Comparison of ENCODE assay signal across 27 mouse cellular contexts in the genomic region with DNA sequence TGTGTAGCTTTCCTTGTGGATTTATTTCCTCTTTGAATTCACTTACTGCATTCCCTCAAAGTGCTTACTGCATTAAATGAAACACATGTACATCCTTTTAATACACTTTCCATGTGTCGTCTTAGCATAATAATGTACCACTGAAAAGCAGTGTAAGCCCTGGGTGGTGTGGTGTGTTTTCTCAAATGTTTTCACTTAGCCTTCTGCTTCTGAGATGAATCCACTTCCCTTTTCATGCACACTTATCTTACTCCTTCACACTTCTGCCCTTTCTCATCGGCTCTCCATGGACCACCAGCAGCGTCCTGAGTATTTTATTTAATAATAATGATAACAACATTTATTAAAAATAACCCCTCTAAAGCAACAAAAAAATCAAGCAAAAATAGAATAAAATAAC.
"Had no signal": no experiment of that assay in that cellular context is flagged by ENCODE, and none has a peak within 500 bp of the region (broad histone marks: within the 10 kb centered on the region; RNA-seq: fewer than 3 reads in every experiment).

No protein-coding gene starts in this region.

- H3K27ac ChIP-seq: heart, adult 2 months; heart, embryonic 13.5 days; heart, embryonic 15.5 days; hindbrain, embryonic 13.5 days; hindbrain, embryonic 15.5 days; hindbrain, postnatal 0 days; kidney, embryonic 15.5 days; kidney, postnatal 0 days; layer of hippocampus, adult 2 months; left cerebral cortex, adult 2 months; limb, embryonic 10.5 days; limb, embryonic 12.5 days; liver, embryonic 13.5 days had no signal

- H3K9me3 ChIP-seq: heart, embryonic 13.5 days; heart, embryonic 15.5 days; hindbrain, embryonic 13.5 days; hindbrain, embryonic 15.5 days; kidney, embryonic 15.5 days; limb, embryonic 10.5 days; limb, embryonic 12.5 days; liver, embryonic 13.5 days had no signal

- ATAC-seq: hindbrain, postnatal 0 days; intestine, embryonic 16.5 days had no signal

- H3K36me3 ChIP-seq: heart, embryonic 13.5 days; heart, embryonic 15.5 days; hindbrain, embryonic 13.5 days; hindbrain, embryonic 15.5 days; kidney, embryonic 15.5 days; limb, embryonic 10.5 days; limb, embryonic 12.5 days; liver, embryonic 13.5 days had no signal

- H3K4me3 ChIP-seq: heart, adult 2 months; heart, embryonic 13.5 days; heart, embryonic 15.5 days; hindbrain, embryonic 13.5 days; hindbrain, embryonic 15.5 days; kidney, embryonic 15.5 days; layer of hippocampus, adult 2 months; left cerebral cortex, adult 2 months; limb, embryonic 10.5 days; limb, embryonic 12.5 days; liver, embryonic 13.5 days had no signal

- H3K4me1 ChIP-seq: heart, embryonic 13.5 days; heart, embryonic 15.5 days; hindbrain, embryonic 13.5 days; hindbrain, embryonic 15.5 days; kidney, embryonic 15.5 days; limb, embryonic 10.5 days; limb, embryonic 12.5 days; liver, embryonic 13.5 days had no signal

- H3K4me2 ChIP-seq: heart, embryonic 11.5 days; heart, embryonic 13.5 days; heart, embryonic 15.5 days; hindbrain, embryonic 13.5 days; hindbrain, embryonic 15.5 days; kidney, embryonic 15.5 days; limb, embryonic 12.5 days; liver, embryonic 11.5 days; liver, embryonic 13.5 days had no signal

- H3K9ac ChIP-seq: heart, embryonic 13.5 days; heart, embryonic 15.5 days; hindbrain, embryonic 13.5 days; hindbrain, embryonic 15.5 days; kidney, embryonic 15.5 days; limb, embryonic 12.5 days; liver, embryonic 13.5 days had no signal

- H3K27me3 ChIP-seq: heart, embryonic 13.5 days; heart, embryonic 15.5 days; hindbrain, embryonic 13.5 days; hindbrain, embryonic 15.5 days; kidney, embryonic 15.5 days; limb, embryonic 12.5 days; liver, embryonic 13.5 days had no signal

- DNase-seq: gastrocnemius, postnatal 14 days; gastrocnemius, postnatal 36 days; heart, adult 11 months; heart, adult 2 months; heart, postnatal 14 days; heart, postnatal 36 days; kidney, adult 11 months; kidney, adult 2 months; kidney, adult 9 months; kidney, postnatal 14 days; kidney, postnatal 4 days; liver; liver, embryonic 13.5 days had no signal
